Mouse (Mus musculus) embryonic facial prominence, embryonic 14.5 days (tissue): ENCODE data around the gene Zfp62. TPM values are rescaled to one million over a fixed set of nuclear protein-coding genes. Genes with fewer than 3 reads are reported as not detected.
A peak's percentile ranks its signal among the peaks of the same experiment; 100 is the strongest.

ENCODE experiments used
- ATAC-seq: fragments of 200-750 bp; cut with Nextera tagmentation; 2 replicates; pipeline ENCODE4 v1.8.0; 2017; ENCODE audit warnings: low read depth, moderate number of reproducible peaks, moderate TSS enrichment
- DNase-seq: peaks from one replicate; pipeline ENCODE4 v3.0.0-alpha.2; 2015; ENCODE audit warnings: low spot score
- H3K27ac ChIP-seq: fragments of 300-500 bp; sonication (generic); replicated peaks from 2 replicates; pipeline ENCODE4 v1.5.1; 2014; ENCODE audit warnings: low read depth, mild to moderate bottlenecking, low read length, moderate library complexity
- H3K27me3 ChIP-seq: fragments of 300-500 bp; sonication (generic); replicated peaks from 2 replicates; pipeline ENCODE4 v1.6.1; 2014; ENCODE audit warnings: low read length; ENCODE audit not compliant: control insufficient read depth, insufficient read depth
- H3K36me3 ChIP-seq: fragments of 300-500 bp; sonication (generic); 2 replicates; pipeline ENCODE4 v1.6.1; 2014; ENCODE audit warnings: low read length, mixed read lengths; ENCODE audit not compliant: control insufficient read depth, insufficient read depth
- H3K4me1 ChIP-seq: fragments of 300-500 bp; sonication (generic); 2 replicates; pipeline ENCODE4 v1.6.1; 2014; ENCODE audit warnings: antibody characterized with exemption, low read length; ENCODE audit not compliant: control insufficient read depth, insufficient read depth
- H3K4me2 ChIP-seq: fragments of 300-500 bp; sonication (generic); 2 replicates; pipeline ENCODE4 v1.6.1; 2014; ENCODE audit warnings: low read depth, mild to moderate bottlenecking, low read length, moderate library complexity, mixed read lengths
- H3K4me3 ChIP-seq: fragments of 300-500 bp; sonication (generic); 2 replicates; pipeline ENCODE4 v1.5.1; 2014; ENCODE audit warnings: low read depth, mild to moderate bottlenecking, low read length
- H3K9ac ChIP-seq: fragments of 300-500 bp; sonication (generic); 2 replicates; pipeline ENCODE4 v1.6.1; 2014; ENCODE audit warnings: low read depth, mild to moderate bottlenecking, low read length, moderate library complexity, mixed read lengths
- H3K9me3 ChIP-seq: fragments of 300-500 bp; sonication (generic); 2 replicates; pipeline ENCODE4 v1.6.1; 2016; ENCODE audit warnings: low read length; ENCODE audit not compliant: control insufficient read depth
- WGBS: fragments of 180-500 bp; shearing (Covaris S2); extraction: QIAGEN DNeasy Blood & Tissue Kit; methylation state at CpG from one replicate; pipeline ENCODE4 v1.1.7; 2014; 5-methylcytosine and 5-hydroxymethylcytosine counted together
- polyA plus RNA-seq: library from polyadenylated mRNA; unstranded; fragments of >200 nt; fragmentation: Nextera tagmentation; extraction: Ambion mirVana; gene quantifications from 2 replicates; pipeline ENCODE4 v1.2.1, GENCODE M21; 2014

Gene Zfp62
- polyA plus RNA-seq, 1 experiment from 2014 or later: 40.4 TPM

- ATAC-seq (no peak), DNase-seq (no peak)
- Histone ChIP-seq H3K9ac (no peak overlapping the region), H3K4me1 (no peaks in the 10 kb centered on the region), H3K4me2 (no peak overlapping the region), H3K27me3 (no peaks in the 10 kb centered on the region), H3K27ac (no peak overlapping the region), H3K4me3 (no peak overlapping the region), H3K36me3 (peaks cover 38% of the 10 kb centered on the region), H3K9me3 (no peaks in the 10 kb centered on the region)
- WGBS: 96% methylated on average over 2 of the region's 2 CpGs
Observed at GRCm38 (mm10) chr11:49219271-49219670, 16.2 kb downstream of the Zfp62 start.

DNA sequence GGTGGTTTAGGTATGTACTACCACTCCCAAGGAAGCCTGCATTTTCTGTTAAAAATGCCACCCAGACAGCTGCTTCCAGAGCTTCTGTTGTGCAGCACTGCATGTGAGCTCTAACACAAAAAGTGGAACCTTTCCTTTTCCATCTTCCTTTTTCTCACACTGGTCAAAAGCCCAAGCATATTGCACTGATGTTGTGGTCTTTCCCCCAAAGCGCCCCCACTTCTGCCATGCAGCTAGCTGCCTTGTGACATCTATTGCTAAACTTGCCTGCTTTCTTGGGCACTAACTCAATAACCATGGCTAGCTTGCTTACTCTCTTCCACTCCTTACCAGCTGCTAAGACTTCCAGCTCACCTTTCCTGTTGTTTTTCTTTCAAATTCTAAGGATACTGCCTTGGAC lies 21.4 kb downstream of the Zfp62 start:
- H3K36me3 ChIP-seq: no peaks in the 10 kb centered on the region
- no peak overlapping the region for H3K4me2 ChIP-seq
- no peak for DNase-seq
- H3K9ac ChIP-seq: no peak overlapping the region
- WGBS: 74% methylated on average over 1 of the region's 1 CpGs
- ATAC-seq: no peak
- no peaks in the 10 kb centered on the region for H3K4me1 ChIP-seq
- no peak overlapping the region for H3K4me3 ChIP-seq
- H3K27me3 ChIP-seq: no peaks in the 10 kb centered on the region
- no peak overlapping the region for H3K27ac ChIP-seq
- no peaks in the 10 kb centered on the region for H3K9me3 ChIP-seq

DNA sequence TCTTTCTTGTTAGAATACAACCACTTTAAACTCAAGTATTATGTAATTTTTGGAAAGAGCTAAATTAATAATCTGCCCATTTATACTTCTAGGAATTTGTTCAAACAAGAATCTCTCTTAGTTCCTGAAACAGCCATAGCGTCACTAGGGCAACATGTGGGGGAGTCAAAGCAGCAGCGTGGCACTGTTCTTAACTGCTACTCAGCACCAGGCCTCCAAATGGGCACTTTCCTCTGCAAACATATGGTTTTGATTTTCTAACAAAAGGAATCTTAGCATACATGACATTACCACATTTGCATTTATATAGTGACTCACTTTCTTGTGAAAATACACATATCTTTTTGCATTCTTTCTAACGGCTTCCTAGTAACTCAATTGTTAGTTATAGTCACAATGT lies 29.7 kb downstream of the Zfp62 start:
- H3K27me3 ChIP-seq: no peaks in the 10 kb centered on the region
- H3K4me1 ChIP-seq: no peaks in the 10 kb centered on the region
- H3K4me2 ChIP-seq: no peak overlapping the region
- no peak overlapping the region; the same call in 1 of the 2 replicates for H3K27ac ChIP-seq
- no peaks in the 10 kb centered on the region for H3K9me3 ChIP-seq
- no peaks in the 10 kb centered on the region for H3K36me3 ChIP-seq
- WGBS: 47% methylated on average over 3 of the region's 3 CpGs
- no peak overlapping the region for H3K4me3 ChIP-seq
- peak; percentile 63 for DNase-seq
- no peak overlapping the region for H3K9ac ChIP-seq
- ATAC-seq: no peak

- Histone ChIP-seq H3K27me3 (no peaks in the 10 kb centered on the region), H3K9me3 (no peaks in the 10 kb centered on the region), H3K36me3 (no peaks in the 10 kb centered on the region), H3K4me3 (no peak overlapping the region), H3K4me1 (no peaks in the 10 kb centered on the region), H3K4me2 (no peak overlapping the region), H3K27ac (no peak overlapping the region), H3K9ac (no peak overlapping the region)
- 68% methylated on average over 3 of the region's 3 CpGs for WGBS
- DNase-seq (no peak), ATAC-seq (no peak)
Observed at GRCm38 (mm10) chr11:49235459-49236207, 32.5 kb downstream of the Zfp62 start.

GRCm38 (mm10) chr11:49236891-49237290 lies 33.8 kb downstream of the Zfp62 start:
- DNase-seq (no peak), ATAC-seq (no peak)
- 64% methylated on average over 1 of the region's 1 CpGs for WGBS
- Histone ChIP-seq H3K27ac (no peak overlapping the region), H3K9me3 (no peaks in the 10 kb centered on the region), H3K9ac (no peak overlapping the region), H3K4me3 (no peak overlapping the region), H3K4me1 (no peaks in the 10 kb centered on the region), H3K4me2 (no peak overlapping the region), H3K36me3 (no peaks in the 10 kb centered on the region), H3K27me3 (no peaks in the 10 kb centered on the region)

- DNase-seq (no peak), ATAC-seq (no peak)
- no peak overlapping the region for H3K4me3 ChIP-seq
- H3K36me3 ChIP-seq: no peaks in the 10 kb centered on the region
- WGBS: 78% methylated on average over 2 of the region's 2 CpGs
- H3K27ac ChIP-seq: no peak overlapping the region
- H3K27me3 ChIP-seq: no peaks in the 10 kb centered on the region
- no peak overlapping the region for H3K9ac ChIP-seq
- no peak overlapping the region for H3K4me2 ChIP-seq
- H3K9me3 ChIP-seq: no peaks in the 10 kb centered on the region
- H3K4me1 ChIP-seq: no peaks in the 10 kb centered on the region
Observed at GRCm38 (mm10) chr11:49237532-49237931, 34.4 kb downstream of the Zfp62 start.

DNA sequence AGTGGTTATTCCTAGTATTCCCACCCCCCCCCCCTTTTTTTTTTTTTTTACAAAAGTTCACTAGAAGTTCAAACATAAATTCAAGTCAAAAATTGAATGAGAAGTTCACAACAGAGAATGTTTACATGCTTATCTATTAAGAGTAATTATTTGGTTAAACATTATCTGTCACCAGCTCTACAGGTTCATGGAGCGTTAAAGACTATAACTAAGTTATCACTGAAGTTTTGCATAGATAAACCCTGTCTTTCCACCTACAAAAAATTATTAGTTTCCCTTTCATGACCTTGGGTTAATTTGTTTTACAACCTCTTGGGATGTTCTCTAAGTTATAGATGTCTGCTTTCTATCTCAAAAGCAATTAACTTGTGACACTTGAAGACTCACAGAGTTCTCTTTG lies 37.2 kb downstream of the Zfp62 start:
- peaks cover 7% of the 10 kb centered on the region for H3K4me1 ChIP-seq
- H3K9ac ChIP-seq: no peak overlapping the region
- H3K9me3 ChIP-seq: no peaks in the 10 kb centered on the region
- DNase-seq: no peak
- no peaks in the 10 kb centered on the region for H3K36me3 ChIP-seq
- H3K4me2 ChIP-seq: no peak overlapping the region
- no peak overlapping the region for H3K27ac ChIP-seq
- 90% methylated on average over 1 of the region's 1 CpGs for WGBS
- H3K27me3 ChIP-seq: no peaks in the 10 kb centered on the region
- no peak overlapping the region for H3K4me3 ChIP-seq
- ATAC-seq: no peak

- Histone ChIP-seq H3K9me3 (no peaks in the 10 kb centered on the region), H3K27ac (no peak overlapping the region), H3K9ac (no peak overlapping the region), H3K4me2 (no peak overlapping the region), H3K4me3 (no peak overlapping the region), H3K4me1 (peaks cover 10% of the 10 kb centered on the region), H3K27me3 (no peaks in the 10 kb centered on the region), H3K36me3 (no peaks in the 10 kb centered on the region)
- DNase-seq (no peak), ATAC-seq (no peak)
- 79% methylated on average over 4 of the region's 4 CpGs for WGBS
Observed at GRCm38 (mm10) chr11:49240874-49241273, 37.8 kb downstream of the Zfp62 start.

- no peak for DNase-seq
- 33% methylated on average over 1 of the region's 1 CpGs for WGBS
Observed at GRCm38 (mm10) chr11:49241471-49241870, 38.4 kb downstream of the Zfp62 start.

More at GRCm38 (mm10) chr11:49241471-49241870, 38.4 kb downstream of the Zfp62 start:
- Histone ChIP-seq H3K27ac (no peak overlapping the region), H3K9ac (no peak overlapping the region), H3K4me2 (no peak overlapping the region), H3K4me3 (no peak overlapping the region), H3K36me3 (no peaks in the 10 kb centered on the region), H3K27me3 (no peaks in the 10 kb centered on the region), H3K9me3 (no peaks in the 10 kb centered on the region), H3K4me1 (peaks cover 10% of the 10 kb centered on the region)
- ATAC-seq: no peak
